Mouse (Mus musculus): Measurements from ENCODE around the gene Mn1. TPM values are rescaled to one million over a fixed set of nuclear protein-coding genes. Genes with fewer than 3 reads are reported as not detected.

Mn1 gene
- polyA plus RNA-seq, 1 experiment: 1.7 TPM

DNA sequence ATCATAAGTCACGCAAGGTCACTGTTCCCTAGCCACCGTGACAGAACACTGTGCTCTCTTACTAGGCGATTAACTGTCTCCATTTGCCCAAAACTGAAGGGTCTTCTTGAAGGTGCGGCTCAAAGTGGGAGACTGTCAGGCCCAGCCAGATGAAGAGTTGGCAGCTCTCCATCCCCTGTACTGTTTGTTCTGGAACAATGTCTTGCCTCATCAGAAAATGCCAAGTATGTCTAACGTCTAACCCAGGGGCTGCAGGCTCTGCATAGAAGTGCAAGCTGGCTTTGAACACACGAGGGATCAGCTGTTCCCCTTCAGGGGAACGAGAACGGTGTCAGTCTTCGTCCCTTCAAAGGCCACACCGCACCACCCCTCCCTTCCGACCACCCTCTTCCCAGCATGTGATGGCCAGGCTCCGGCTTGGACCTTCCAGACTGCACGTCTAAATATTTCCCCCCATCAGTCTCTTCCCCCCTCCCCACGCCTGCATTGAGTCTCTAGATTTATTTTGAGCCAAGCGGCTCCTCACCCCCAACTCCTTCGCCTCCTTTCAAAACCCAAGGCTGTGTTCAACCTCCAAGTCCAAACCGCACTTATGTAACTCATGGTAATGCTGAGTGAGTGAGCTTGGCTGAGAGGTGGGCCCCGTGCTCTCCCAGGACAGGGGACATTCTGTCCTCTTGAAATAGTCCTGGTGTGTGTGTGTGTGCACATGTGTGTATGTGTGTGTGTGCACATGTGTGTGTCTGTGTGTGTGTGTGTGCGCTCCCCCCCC lies 15.1 kb upstream of the Mn1 start:
- 81% methylated on average over 19 of the region's 19 CpGs for WGBS
- Histone ChIP-seq H3K4me3 (replicated peaks; ENCODE audit: control insufficient read depth, low read depth, low read length) (no peak overlapping the region), H3K27ac (ENCODE audit: control insufficient read depth, insufficient read depth, low read depth, low read length, poor library complexity) (no peak overlapping the region), H3K4me1 (ENCODE audit: control insufficient read depth, insufficient read depth, low read length) (no peaks in the 10 kb centered on the region)
- TF ChIP-seq POLR2A (IDR thresholded peaks at IDR 0.05; ENCODE audit: borderline replicate concordance, control insufficient read depth, low read depth, low read length): no peak
- no peak for TF ChIP-seq CTCF (IDR thresholded peaks at IDR 0.05; ENCODE audit: control insufficient read depth, insufficient read depth, low read length)

DNA sequence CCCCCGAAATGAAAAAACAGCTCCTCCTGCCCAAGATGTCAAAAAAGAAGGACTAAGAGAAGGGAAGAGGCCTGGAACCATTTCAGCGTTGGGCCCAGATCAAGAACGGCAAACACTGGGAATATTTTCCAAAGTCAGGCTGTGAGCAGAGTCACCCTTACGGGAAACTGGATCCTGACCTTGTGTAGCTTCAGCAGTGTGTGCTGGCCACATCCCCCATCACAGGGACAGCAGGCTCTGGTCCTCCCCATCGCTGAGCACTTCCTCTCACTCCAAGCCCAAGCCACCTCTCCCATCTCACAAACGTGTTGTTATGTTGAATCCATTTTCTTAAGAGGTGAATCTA lies 14.5 kb upstream of the Mn1 start:
- Histone ChIP-seq H3K4me3 (replicated peaks; ENCODE audit: control insufficient read depth, low read depth, low read length) (no peak overlapping the region), H3K27ac (ENCODE audit: control insufficient read depth, insufficient read depth, low read depth, low read length, poor library complexity) (no peak overlapping the region), H3K4me1 (ENCODE audit: control insufficient read depth, insufficient read depth, low read length) (no peaks in the 10 kb centered on the region)
- no peak for TF ChIP-seq POLR2A (IDR thresholded peaks at IDR 0.05; ENCODE audit: borderline replicate concordance, control insufficient read depth, low read depth, low read length)
- TF ChIP-seq CTCF (IDR thresholded peaks at IDR 0.05; ENCODE audit: control insufficient read depth, insufficient read depth, low read length): no peak
- WGBS: 74% methylated on average over 6 of the region's 6 CpGs

DNA sequence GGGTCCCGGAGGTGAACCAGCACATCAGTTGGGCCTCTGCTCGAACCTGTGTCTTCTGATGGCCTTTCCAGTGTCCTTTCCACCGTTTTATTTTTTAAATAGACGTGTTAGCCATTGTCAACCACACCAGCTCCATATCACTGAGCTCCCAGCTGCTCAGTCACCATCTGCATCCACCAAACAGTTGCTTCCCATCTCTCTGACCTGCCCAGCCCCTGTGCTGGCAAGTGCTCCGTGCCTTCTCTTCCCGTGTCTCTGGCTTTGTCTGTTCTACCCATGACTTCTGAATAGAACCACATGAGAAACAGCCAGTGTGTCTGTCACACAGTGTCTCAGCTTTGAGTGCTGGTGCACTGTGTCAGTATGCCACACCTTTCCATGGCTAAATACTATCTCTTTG lies 12.4 kb upstream of the Mn1 start:
- no peak overlapping the region for H3K27ac ChIP-seq (ENCODE audit: control insufficient read depth, insufficient read depth, low read depth, low read length, poor library complexity)
- H3K4me1 ChIP-seq (ENCODE audit: control insufficient read depth, insufficient read depth, low read length): no peaks in the 10 kb centered on the region
- TF ChIP-seq CTCF (IDR thresholded peaks at IDR 0.05; ENCODE audit: control insufficient read depth, insufficient read depth, low read length) (no peak), POLR2A (IDR thresholded peaks at IDR 0.05; ENCODE audit: borderline replicate concordance, control insufficient read depth, low read depth, low read length) (no peak)
- WGBS: 71% methylated on average over 6 of the region's 6 CpGs
- no peak overlapping the region for H3K4me3 ChIP-seq (replicated peaks; ENCODE audit: control insufficient read depth, low read depth, low read length)

DNA sequence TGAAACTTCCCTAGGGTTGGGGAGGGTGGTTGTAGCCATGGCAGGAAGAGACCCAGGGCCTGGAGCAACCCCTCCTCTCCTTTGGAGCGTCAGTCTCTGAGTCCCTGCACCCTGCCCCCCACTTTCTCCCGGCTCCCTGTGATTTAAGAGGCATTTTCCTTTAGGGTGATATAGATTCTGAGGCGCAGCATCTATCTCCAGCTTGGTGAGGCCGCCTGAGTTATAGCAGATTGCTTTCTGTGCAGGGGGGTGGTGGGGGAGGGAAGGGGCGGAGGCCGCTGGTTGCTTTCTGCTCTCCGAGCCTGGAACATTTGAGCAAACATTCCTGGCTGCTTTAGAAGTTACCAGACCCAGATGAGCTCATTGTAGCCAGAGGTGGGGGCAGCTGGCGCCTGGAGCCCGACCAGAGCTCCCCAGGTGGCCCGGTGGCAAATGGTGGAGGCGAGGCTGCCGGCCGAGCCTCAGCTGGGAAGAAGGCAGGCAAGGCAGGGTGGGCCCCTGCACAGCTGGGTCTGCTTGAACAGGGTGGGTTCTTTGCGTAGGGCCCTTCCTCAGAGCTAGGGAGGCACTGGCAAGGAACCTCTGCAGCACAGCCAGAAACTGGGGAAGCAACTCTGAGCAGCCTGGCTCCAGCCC lies 8.6 kb upstream of the Mn1 start:
- TF ChIP-seq CTCF (IDR thresholded peaks at IDR 0.05; ENCODE audit: control insufficient read depth, insufficient read depth, low read length): no peak
- TF ChIP-seq POLR2A (IDR thresholded peaks at IDR 0.05; ENCODE audit: borderline replicate concordance, control insufficient read depth, low read depth, low read length): no peak
- WGBS: 79% methylated on average over 14 of the region's 14 CpGs
- Histone ChIP-seq H3K27ac (ENCODE audit: control insufficient read depth, insufficient read depth, low read depth, low read length, poor library complexity) (no peak overlapping the region; the same call in 1 of the 2 replicates), H3K4me1 (ENCODE audit: control insufficient read depth, insufficient read depth, low read length) (no peaks in the 10 kb centered on the region), H3K4me3 (replicated peaks; ENCODE audit: control insufficient read depth, low read depth, low read length) (no peak overlapping the region)

DNA sequence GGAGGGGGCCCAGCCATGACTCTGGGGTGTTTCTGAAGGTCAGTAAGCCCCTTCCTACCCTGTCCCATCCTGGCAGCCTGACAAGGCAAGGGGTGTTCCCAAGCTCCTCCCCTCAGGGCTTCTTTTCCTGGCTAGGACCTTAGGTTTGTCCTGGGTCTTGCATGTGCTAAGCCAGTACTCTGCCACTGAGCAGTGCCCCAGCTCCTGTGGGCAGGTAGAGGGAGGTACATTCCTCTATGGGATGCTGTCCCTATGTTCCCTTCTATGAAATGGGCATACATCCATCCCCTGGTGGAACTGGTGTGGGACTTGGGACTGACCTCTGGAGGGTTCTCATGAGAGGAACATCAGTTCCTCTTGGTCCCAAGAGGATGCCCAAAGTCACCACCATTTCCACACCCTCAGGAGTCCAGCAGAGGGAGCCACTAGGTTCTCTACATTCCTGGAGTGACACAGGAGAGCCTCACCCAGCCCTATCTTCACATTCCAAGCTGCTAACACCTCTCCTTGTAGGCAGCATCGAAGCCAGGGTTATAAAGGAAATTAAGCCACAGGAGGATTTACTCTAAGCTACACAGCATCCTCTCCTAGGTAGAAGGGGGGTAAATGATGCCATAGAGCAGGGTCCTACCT lies 7.6 kb upstream of the Mn1 start:
- no peak overlapping the region for H3K4me3 ChIP-seq (replicated peaks; ENCODE audit: control insufficient read depth, low read depth, low read length)
- no peaks in the 10 kb centered on the region; the same call in 1 of the 2 replicates for H3K4me1 ChIP-seq (ENCODE audit: control insufficient read depth, insufficient read depth, low read length)
- TF ChIP-seq CTCF (IDR thresholded peaks at IDR 0.05; ENCODE audit: control insufficient read depth, insufficient read depth, low read length) (no peak), POLR2A (IDR thresholded peaks at IDR 0.05; ENCODE audit: borderline replicate concordance, control insufficient read depth, low read depth, low read length) (no peak)
- 11% methylated on average over 1 of the region's 1 CpGs for WGBS
- H3K27ac ChIP-seq (ENCODE audit: control insufficient read depth, insufficient read depth, low read depth, low read length, poor library complexity): no peak overlapping the region

DNA sequence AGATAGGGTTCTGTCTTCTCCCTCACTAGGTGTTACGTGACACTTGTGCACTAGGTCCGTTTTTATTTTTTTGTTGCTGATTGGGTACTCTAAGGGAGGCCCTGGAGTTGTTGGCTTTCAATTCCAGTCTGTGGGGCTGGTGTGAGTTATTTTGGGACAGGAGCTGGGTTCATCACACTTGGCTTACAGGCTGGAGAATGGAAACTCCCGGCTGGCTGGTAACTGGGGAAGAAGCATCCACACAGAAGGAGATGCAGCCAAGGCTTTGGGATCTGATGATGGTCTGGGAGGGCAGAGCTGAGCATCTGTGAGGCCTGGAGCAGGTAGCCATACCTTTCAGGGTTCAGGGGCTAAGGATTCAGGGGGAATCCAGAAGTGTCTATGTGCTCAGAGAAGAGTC lies 6.5 kb upstream of the Mn1 start:
- Histone ChIP-seq H3K4me3 (replicated peaks; ENCODE audit: control insufficient read depth, low read depth, low read length) (no peak overlapping the region), H3K4me1 (ENCODE audit: control insufficient read depth, insufficient read depth, low read length) (no peaks in the 10 kb centered on the region; the same call in 1 of the 2 replicates), H3K27ac (ENCODE audit: control insufficient read depth, insufficient read depth, low read depth, low read length, poor library complexity) (no peak overlapping the region)
- 72% methylated on average over 3 of the region's 3 CpGs for WGBS
- TF ChIP-seq CTCF (IDR thresholded peaks at IDR 0.05; ENCODE audit: control insufficient read depth, insufficient read depth, low read length) (no peak), POLR2A (IDR thresholded peaks at IDR 0.05; ENCODE audit: borderline replicate concordance, control insufficient read depth, low read depth, low read length) (no peak)

DNA sequence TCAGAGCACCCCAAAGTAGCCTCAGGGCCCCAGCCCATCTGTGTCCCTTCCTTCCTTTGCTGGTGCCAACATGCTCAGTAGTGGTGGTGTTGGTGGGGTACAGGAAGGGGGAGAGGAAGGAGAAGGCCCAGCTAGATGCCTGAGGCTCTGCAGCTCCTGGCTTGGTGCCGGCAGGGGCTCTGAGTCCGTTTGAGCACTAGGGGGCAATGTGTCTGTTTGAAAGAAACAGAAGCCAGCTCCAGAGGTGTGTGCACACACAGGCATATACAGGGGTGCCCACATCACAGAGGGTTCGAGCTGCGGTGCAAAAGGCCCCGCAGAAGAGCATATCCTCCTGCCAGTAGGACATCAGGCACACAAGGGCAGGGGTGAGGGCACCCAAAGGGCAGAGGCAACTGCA lies 3.0 kb upstream of the Mn1 start:
- TF ChIP-seq CTCF (IDR thresholded peaks at IDR 0.05; ENCODE audit: control insufficient read depth, insufficient read depth, low read length): peak; percentile 37; the same call in 1 of the 2 replicates
- no peak for TF ChIP-seq POLR2A (IDR thresholded peaks at IDR 0.05; ENCODE audit: borderline replicate concordance, control insufficient read depth, low read depth, low read length)
- H3K27ac ChIP-seq (ENCODE audit: control insufficient read depth, insufficient read depth, low read depth, low read length, poor library complexity): no peak overlapping the region
- WGBS: 1% methylated on average over 5 of the region's 5 CpGs
- no peaks in the 10 kb centered on the region; the same call in 1 of the 2 replicates for H3K4me1 ChIP-seq (ENCODE audit: control insufficient read depth, insufficient read depth, low read length)
- no peak overlapping the region for H3K4me3 ChIP-seq (replicated peaks; ENCODE audit: control insufficient read depth, low read depth, low read length)

DNA sequence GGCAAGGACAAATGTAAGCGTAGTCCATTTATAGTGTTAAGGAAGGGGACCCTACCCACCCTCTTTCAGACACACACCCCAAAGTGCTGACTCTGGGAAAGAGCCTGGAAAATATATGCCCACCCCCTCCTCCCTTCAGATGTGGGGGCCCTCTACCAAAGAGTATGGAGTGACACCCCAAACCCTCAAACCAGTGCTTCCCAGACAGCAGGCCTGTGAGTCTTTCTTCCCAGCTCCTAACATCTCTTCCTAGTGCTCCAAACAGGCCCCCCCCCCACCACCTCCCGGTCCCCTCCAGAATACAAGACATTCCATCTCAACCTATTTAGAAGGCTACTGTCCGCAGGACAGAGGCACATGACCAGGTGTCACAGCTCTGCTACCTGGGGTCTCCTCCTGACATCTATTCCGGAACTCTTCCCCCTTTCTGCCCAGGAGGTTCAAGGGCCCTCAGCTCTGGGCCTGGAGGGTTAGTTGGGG lies 2.4 kb upstream of the Mn1 start:
- Histone ChIP-seq H3K4me3 (replicated peaks; ENCODE audit: control insufficient read depth, low read depth, low read length) (no peak overlapping the region), H3K27ac (ENCODE audit: control insufficient read depth, insufficient read depth, low read depth, low read length, poor library complexity) (no peak overlapping the region), H3K4me1 (ENCODE audit: control insufficient read depth, insufficient read depth, low read length) (no peaks in the 10 kb centered on the region; the same call in 1 of the 2 replicates)
- WGBS: 66% methylated on average over 4 of the region's 4 CpGs
- TF ChIP-seq CTCF (IDR thresholded peaks at IDR 0.05; ENCODE audit: control insufficient read depth, insufficient read depth, low read length): no peak
- no peak for TF ChIP-seq POLR2A (IDR thresholded peaks at IDR 0.05; ENCODE audit: borderline replicate concordance, control insufficient read depth, low read depth, low read length)

Measured in bone marrow, adult 2 months (tissue).